Mouse (Mus musculus) heart, embryonic 14.5 days (tissue): ENCODE data around the gene Mrps7. TPM values are rescaled to one million over a fixed set of nuclear protein-coding genes. Genes with fewer than 3 reads are reported as not detected.

Experiments used
- ATAC-seq: fragments of 200-750 bp; cut with Nextera tagmentation; 2 replicates; pipeline ENCODE4 v1.8.0; 2017; ENCODE audit warnings: low read depth, moderate TSS enrichment; ENCODE audit not compliant: insufficient number of reproducible peaks, insufficient read depth, low FRiP score
- H3K27ac ChIP-seq, 2 experiments: fragments of 200-500 bp in 1 of 2; fragments of 300-500 bp in 1 of 2; sonication (generic) in 1 of 2; replicated peaks in 1 of 2; 2 replicates each; pipeline ENCODE4 v1.5.1; 2012 to 2014; ENCODE audit warnings: low read depth in 2 of 2, low read length in 2 of 2, control low read depth in 1 of 2, mild to moderate bottlenecking in 1 of 2, mixed read lengths in 1 of 2; ENCODE audit not compliant: control insufficient read depth in 1 of 2, insufficient read depth in 1 of 2
- H3K27me3 ChIP-seq: fragments of 300-500 bp; sonication (generic); 2 replicates; pipeline ENCODE4 v1.6.1; 2014; ENCODE audit warnings: mild to moderate bottlenecking, low read length, control low read depth; ENCODE audit not compliant: control insufficient read depth, insufficient read depth
- H3K36me3 ChIP-seq: fragments of 300-500 bp; sonication (generic); 2 replicates; pipeline ENCODE4 v1.6.1; 2014; ENCODE audit warnings: mild to moderate bottlenecking, control low read depth, low read length, mixed read lengths; ENCODE audit not compliant: control insufficient read depth, insufficient read depth
- H3K4me1 ChIP-seq, 2 experiments: fragments of 200-500 bp in 1 of 2; fragments of 300-500 bp in 1 of 2; sonication (generic) in 1 of 2; 2 replicates each; pipeline ENCODE4 v1.6.1; 2012 to 2014; ENCODE audit warnings: low read length in 2 of 2, control low read depth in 1 of 2, mixed read lengths in 1 of 2; ENCODE audit not compliant: control insufficient read depth in 2 of 2, insufficient read depth in 2 of 2
- H3K4me2 ChIP-seq: fragments of 300-500 bp; sonication (generic); 2 replicates; pipeline ENCODE4 v1.6.1; 2014; ENCODE audit warnings: mild to moderate bottlenecking, low read length
- H3K4me3 ChIP-seq, 2 experiments: fragments of 200-500 bp in 1 of 2; fragments of 300-500 bp in 1 of 2; sonication (generic) in 1 of 2; 2 replicates each; pipeline ENCODE4 v1.5.1; 2012 to 2014; ENCODE audit warnings: low read length in 2 of 2, mild to moderate bottlenecking in 2 of 2, control low read depth in 1 of 2, low read depth in 1 of 2, moderate library complexity in 1 of 2; ENCODE audit not compliant: control insufficient read depth in 1 of 2, insufficient read depth in 1 of 2
- H3K9ac ChIP-seq: fragments of 300-500 bp; sonication (generic); 2 replicates; pipeline ENCODE4 v1.6.1; 2014; ENCODE audit warnings: mild to moderate bottlenecking, low read length
- H3K9me3 ChIP-seq: fragments of 300-500 bp; sonication (generic); 2 replicates; pipeline ENCODE4 v1.6.1; 2016; ENCODE audit warnings: low read length, control low read depth; ENCODE audit not compliant: control insufficient read depth
- whole genome bisulfite sequencing: fragments of 180-500 bp; shearing (Covaris S2); extraction: QIAGEN DNeasy Blood & Tissue Kit; methylation state at CpG from one replicate; pipeline ENCODE4 v1.1.7; 2014; 5-methylcytosine and 5-hydroxymethylcytosine counted together
- polyA plus RNA-seq: library from polyadenylated mRNA; unstranded; fragments of >200 nt; fragmentation: Nextera tagmentation; extraction: Ambion mirVana; gene quantifications from 2 replicates; pipeline ENCODE4 v1.2.1, GENCODE M21; 2014

Gene Mrps7
- 79.9 and 87.4 TPM in 2 replicates for polyA plus RNA-seq

- peak within 1 kb of the TSS; percentile 91 to 93 for H3K27ac ChIP-seq
- WGBS: under 1% methylated on average over 79 of the region's 93 CpGs
- peak within 1 kb of the TSS; percentile 95 for H3K9ac ChIP-seq
- H3K4me1 ChIP-seq: peaks cover 10 to 40% of the 10 kb centered on the region in 2 experiments
- ATAC-seq: peak; percentile 95
- peaks cover 45% of the 10 kb centered on the region for H3K36me3 ChIP-seq
- peak within 1 kb of the TSS; percentile 90 for H3K4me2 ChIP-seq
- no peaks in the 10 kb centered on the region for H3K27me3 ChIP-seq
- H3K4me3 ChIP-seq: peak within 1 kb of the TSS; percentile 92 to 100
- H3K9me3 ChIP-seq: no peaks in the 10 kb centered on the region
Observed at GRCm38 (mm10) chr11:115603476-115604303, at the start of gene Mrps7, which contains the start of gene Gga3. TSS of gene Mrps7 (plus strand) at chr11:115603925. TSS of gene Gga3 (minus strand) at chr11:115604051.

GRCm38 (mm10) chr11:115555717-115556116, 48.0 kb upstream of the Mrps7 start:
- no peaks in the 10 kb centered on the region for H3K36me3 ChIP-seq
- no peak for ATAC-seq
- no peaks in the 10 kb centered on the region for H3K9me3 ChIP-seq
- no peak overlapping the region for H3K9ac ChIP-seq
- no peaks in the 10 kb centered on the region for H3K4me1 ChIP-seq
- 74% methylated on average over 17 of the region's 17 CpGs for WGBS
- no peak overlapping the region for H3K27ac ChIP-seq
- H3K4me3 ChIP-seq: no peak overlapping the region
- H3K27me3 ChIP-seq: no peaks in the 10 kb centered on the region
- H3K4me2 ChIP-seq: no peak overlapping the region

GRCm38 (mm10) chr11:115563406-115563805, 40.3 kb upstream of the Mrps7 start:
- Histone ChIP-seq H3K9me3 (no peaks in the 10 kb centered on the region), H3K4me1 (peaks cover 3 to 15% of the 10 kb centered on the region in 2 experiments; a peak in 3 of 4 replicates), H3K27ac (peak overlapping the region in 1 of 2 experiments; percentile 81; a peak in 1 of 4 replicates), H3K36me3 (peaks cover 27% of the 10 kb centered on the region), H3K4me3 (peak overlapping the region; percentile 69 to 71; a peak in 3 of 4 replicates), H3K4me2 (peak overlapping the region; percentile 86), H3K9ac (peak overlapping the region; percentile 84), H3K27me3 (no peaks in the 10 kb centered on the region)
- ATAC-seq: no peak
- WGBS: 44% methylated on average over 4 of the region's 4 CpGs

GRCm38 (mm10) chr11:115564064-115564809, 39.5 kb upstream of the Mrps7 start, which contains the start of gene Nup85:
TSS of gene Nup85 (plus strand) at chr11:115564434.
- peaks cover 3 to 15% of the 10 kb centered on the region in 2 experiments; a peak in 3 of 4 replicates for H3K4me1 ChIP-seq
- peak within 1 kb of the TSS; percentile 69 to 71 for H3K4me3 ChIP-seq
- ATAC-seq: peak; percentile 85
- peak within 1 kb of the TSS; percentile 84 for H3K9ac ChIP-seq
- H3K36me3 ChIP-seq: peaks cover 35% of the 10 kb centered on the region
- 1% methylated on average over 42 of the region's 42 CpGs for WGBS
- peak within 1 kb of the TSS; percentile 76 to 81 for H3K27ac ChIP-seq
- H3K9me3 ChIP-seq: no peaks in the 10 kb centered on the region
- H3K4me2 ChIP-seq: peak within 1 kb of the TSS; percentile 86
- no peaks in the 10 kb centered on the region for H3K27me3 ChIP-seq

- ATAC-seq: no peak
- Histone ChIP-seq H3K36me3 (peaks cover 42% of the 10 kb centered on the region), H3K4me1 (peaks cover 3 to 15% of the 10 kb centered on the region in 2 experiments; a peak in 3 of 4 replicates), H3K9me3 (no peaks in the 10 kb centered on the region), H3K4me3 (peak overlapping the region; percentile 69 to 71), H3K27ac (no peak overlapping the region), H3K27me3 (no peaks in the 10 kb centered on the region), H3K4me2 (peak overlapping the region; percentile 86), H3K9ac (peak overlapping the region; percentile 84)
- WGBS: 14% methylated on average over 7 of the region's 7 CpGs
Observed at GRCm38 (mm10) chr11:115564961-115565360, 38.8 kb upstream of the Mrps7 start.

GRCm38 (mm10) chr11:115579080-115579479, 24.6 kb upstream of the Mrps7 start:
- H3K36me3 ChIP-seq: peaks cover 72% of the 10 kb centered on the region
- no peaks in the 10 kb centered on the region for H3K4me1 ChIP-seq
- H3K27ac ChIP-seq: no peak overlapping the region
- no peak overlapping the region for H3K4me3 ChIP-seq
- no peaks in the 10 kb centered on the region for H3K27me3 ChIP-seq
- no peak for ATAC-seq
- H3K9me3 ChIP-seq: no peaks in the 10 kb centered on the region
- H3K9ac ChIP-seq: no peak overlapping the region
- no peak overlapping the region for H3K4me2 ChIP-seq

- no peak overlapping the region for H3K9ac ChIP-seq
- H3K27me3 ChIP-seq: no peaks in the 10 kb centered on the region
- no peak overlapping the region for H3K4me3 ChIP-seq
- H3K36me3 ChIP-seq: peaks cover 98% of the 10 kb centered on the region
- ATAC-seq: no peak
- WGBS: 83% methylated on average over 10 of the region's 10 CpGs
- no peaks in the 10 kb centered on the region; a peak in 1 of 4 replicates for H3K4me1 ChIP-seq
- no peaks in the 10 kb centered on the region for H3K9me3 ChIP-seq
- no peak overlapping the region for H3K27ac ChIP-seq
- no peak overlapping the region for H3K4me2 ChIP-seq
Observed at GRCm38 (mm10) chr11:115582913-115583606, 20.7 kb upstream of the Mrps7 start.
